Mouse (Mus musculus): ENCODE results near the gene Smoc2. TPM values are rescaled to one million over a fixed set of nuclear protein-coding genes. Genes with fewer than 3 reads are reported as not detected.
A peak's percentile ranks its signal among the peaks of the same experiment; 100 is the strongest.

The Smoc2 gene
- polyA plus RNA-seq, 1 experiment from 2014 or later: 7.0 TPM

GRCm38 (mm10) chr17:14300361-14300760 lies 21.1 kb downstream of the Smoc2 start:
- WGBS: 83% methylated on average over 5 of the region's 5 CpGs
- Histone ChIP-seq H3K36me3 (ENCODE audit: control insufficient read depth, insufficient read depth, low read length) (no peaks in the 10 kb centered on the region), H3K4me2 (no peak overlapping the region), H3K9me3 (ENCODE audit: control insufficient read depth, low read length) (no peaks in the 10 kb centered on the region), H3K27ac (ENCODE audit: low read depth, low read length) (no peak overlapping the region), H3K9ac (ENCODE audit: low read length) (no peak overlapping the region), H3K4me1 (ENCODE audit: control insufficient read depth, insufficient read depth, low read length) (peaks cover 6% of the 10 kb centered on the region; the same call in 1 of the 2 replicates), H3K4me3 (ENCODE audit: low read depth, low read length) (no peak overlapping the region), H3K27me3 (ENCODE audit: control insufficient read depth, insufficient read depth, low read length) (no peaks in the 10 kb centered on the region)
- DNase-seq (ENCODE audit: low spot score, missing footprints): no peak
- no peak for ATAC-seq (ENCODE audit: low FRiP score)

- Histone ChIP-seq H3K36me3 (ENCODE audit: control insufficient read depth, insufficient read depth, low read length) (no peaks in the 10 kb centered on the region), H3K4me1 (ENCODE audit: control insufficient read depth, insufficient read depth, low read length) (peaks cover 6% of the 10 kb centered on the region; the same call in 1 of the 2 replicates), H3K27ac (ENCODE audit: low read depth, low read length) (no peak overlapping the region; the same call in 1 of the 2 replicates), H3K27me3 (ENCODE audit: control insufficient read depth, insufficient read depth, low read length) (no peaks in the 10 kb centered on the region), H3K4me3 (ENCODE audit: low read depth, low read length) (no peak overlapping the region), H3K4me2 (no peak overlapping the region), H3K9ac (ENCODE audit: low read length) (no peak overlapping the region), H3K9me3 (ENCODE audit: control insufficient read depth, low read length) (no peaks in the 10 kb centered on the region)
- peak; percentile 90 for DNase-seq (ENCODE audit: low spot score, missing footprints)
- peak; percentile 76 for ATAC-seq (ENCODE audit: low FRiP score)
- 13% methylated on average over 7 of the region's 7 CpGs for WGBS
These were observed 22.4 kb downstream of the Smoc2 start for GRCm38 (mm10) chr17:14301491-14302344.

- H3K4me3 ChIP-seq (ENCODE audit: low read depth, low read length): no peak overlapping the region
- H3K9ac ChIP-seq (ENCODE audit: low read length): no peak overlapping the region
- no peak overlapping the region for H3K4me2 ChIP-seq
- H3K9me3 ChIP-seq (ENCODE audit: control insufficient read depth, low read length): no peaks in the 10 kb centered on the region
- ATAC-seq (ENCODE audit: low FRiP score) (peak; percentile 59), DNase-seq (ENCODE audit: low spot score, missing footprints) (peak; percentile 85)
- no peak overlapping the region for H3K27ac ChIP-seq (ENCODE audit: low read depth, low read length)
- H3K27me3 ChIP-seq (ENCODE audit: control insufficient read depth, insufficient read depth, low read length): no peaks in the 10 kb centered on the region
- peaks cover 6% of the 10 kb centered on the region; the same call in 1 of the 2 replicates for H3K4me1 ChIP-seq (ENCODE audit: control insufficient read depth, insufficient read depth, low read length)
- no peaks in the 10 kb centered on the region for H3K36me3 ChIP-seq (ENCODE audit: control insufficient read depth, insufficient read depth, low read length)
- 38% methylated on average over 6 of the region's 6 CpGs for WGBS
These were observed 23.1 kb downstream of the Smoc2 start for GRCm38 (mm10) chr17:14302356-14302755.

- no peak for ATAC-seq (ENCODE audit: low FRiP score)
- Histone ChIP-seq H3K4me3 (ENCODE audit: low read depth, low read length) (no peak overlapping the region), H3K9ac (ENCODE audit: low read length) (no peak overlapping the region), H3K4me2 (no peak overlapping the region), H3K4me1 (ENCODE audit: control insufficient read depth, insufficient read depth, low read length) (peaks cover 6% of the 10 kb centered on the region; the same call in 1 of the 2 replicates), H3K27ac (ENCODE audit: low read depth, low read length) (no peak overlapping the region), H3K27me3 (ENCODE audit: control insufficient read depth, insufficient read depth, low read length) (no peaks in the 10 kb centered on the region), H3K36me3 (ENCODE audit: control insufficient read depth, insufficient read depth, low read length) (no peaks in the 10 kb centered on the region), H3K9me3 (ENCODE audit: control insufficient read depth, low read length) (no peaks in the 10 kb centered on the region)
- WGBS: 97% methylated on average over 6 of the region's 6 CpGs
- no peak for DNase-seq (ENCODE audit: low spot score, missing footprints)
These were observed 24.4 kb downstream of the Smoc2 start for GRCm38 (mm10) chr17:14303722-14304121.

GRCm38 (mm10) chr17:14309884-14310283 lies 30.6 kb downstream of the Smoc2 start:
- no peaks in the 10 kb centered on the region for H3K9me3 ChIP-seq (ENCODE audit: control insufficient read depth, low read length)
- H3K4me3 ChIP-seq (ENCODE audit: low read depth, low read length): no peak overlapping the region
- no peaks in the 10 kb centered on the region; the same call in 1 of the 2 replicates for H3K4me1 ChIP-seq (ENCODE audit: control insufficient read depth, insufficient read depth, low read length)
- WGBS: 96% methylated on average over 3 of the region's 3 CpGs
- H3K27me3 ChIP-seq (ENCODE audit: control insufficient read depth, insufficient read depth, low read length): no peaks in the 10 kb centered on the region
- no peaks in the 10 kb centered on the region for H3K36me3 ChIP-seq (ENCODE audit: control insufficient read depth, insufficient read depth, low read length)
- DNase-seq (ENCODE audit: low spot score, missing footprints) (no peak), ATAC-seq (ENCODE audit: low FRiP score) (no peak)
- no peak overlapping the region for H3K27ac ChIP-seq (ENCODE audit: low read depth, low read length)
- no peak overlapping the region for H3K4me2 ChIP-seq
- no peak overlapping the region for H3K9ac ChIP-seq (ENCODE audit: low read length)

- Histone ChIP-seq H3K4me1 (ENCODE audit: control insufficient read depth, insufficient read depth, low read length) (no peaks in the 10 kb centered on the region; the same call in 1 of the 2 replicates), H3K4me2 (no peak overlapping the region), H3K9me3 (ENCODE audit: control insufficient read depth, low read length) (no peaks in the 10 kb centered on the region), H3K27me3 (ENCODE audit: control insufficient read depth, insufficient read depth, low read length) (no peaks in the 10 kb centered on the region), H3K4me3 (ENCODE audit: low read depth, low read length) (no peak overlapping the region), H3K36me3 (ENCODE audit: control insufficient read depth, insufficient read depth, low read length) (no peaks in the 10 kb centered on the region), H3K27ac (ENCODE audit: low read depth, low read length) (no peak overlapping the region), H3K9ac (ENCODE audit: low read length) (no peak overlapping the region)
- no peak for DNase-seq (ENCODE audit: low spot score, missing footprints)
- ATAC-seq (ENCODE audit: low FRiP score): no peak
- WGBS: 83% methylated on average over 6 of the region's 6 CpGs
These were observed 33.1 kb downstream of the Smoc2 start for GRCm38 (mm10) chr17:14312440-14312839.

GRCm38 (mm10) chr17:14314308-14314707 lies 35.0 kb downstream of the Smoc2 start:
- no peaks in the 10 kb centered on the region for H3K27me3 ChIP-seq (ENCODE audit: control insufficient read depth, insufficient read depth, low read length)
- H3K4me3 ChIP-seq (ENCODE audit: low read depth, low read length): no peak overlapping the region
- H3K4me1 ChIP-seq (ENCODE audit: control insufficient read depth, insufficient read depth, low read length): no peaks in the 10 kb centered on the region; the same call in 1 of the 2 replicates
- ATAC-seq (ENCODE audit: low FRiP score): no peak
- no peaks in the 10 kb centered on the region for H3K9me3 ChIP-seq (ENCODE audit: control insufficient read depth, low read length)
- H3K9ac ChIP-seq (ENCODE audit: low read length): no peak overlapping the region
- no peak overlapping the region for H3K4me2 ChIP-seq
- DNase-seq (ENCODE audit: low spot score, missing footprints): no peak
- 95% methylated on average over 1 of the region's 1 CpGs for WGBS
- H3K36me3 ChIP-seq (ENCODE audit: control insufficient read depth, insufficient read depth, low read length): no peaks in the 10 kb centered on the region
- no peak overlapping the region for H3K27ac ChIP-seq (ENCODE audit: low read depth, low read length)

GRCm38 (mm10) chr17:14316536-14316935 lies 37.2 kb downstream of the Smoc2 start:
- no peak for DNase-seq (ENCODE audit: low spot score, missing footprints)

GRCm38 (mm10) chr17:14317439-14317838 lies 38.1 kb downstream of the Smoc2 start:
- ATAC-seq (ENCODE audit: low FRiP score): no peak
- no peaks in the 10 kb centered on the region for H3K27me3 ChIP-seq (ENCODE audit: control insufficient read depth, insufficient read depth, low read length)
- H3K27ac ChIP-seq (ENCODE audit: low read depth, low read length): no peak overlapping the region
- H3K4me2 ChIP-seq: no peak overlapping the region
- no peak overlapping the region for H3K4me3 ChIP-seq (ENCODE audit: low read depth, low read length)
- WGBS: 77% methylated on average over 4 of the region's 4 CpGs
- H3K36me3 ChIP-seq (ENCODE audit: control insufficient read depth, insufficient read depth, low read length): no peaks in the 10 kb centered on the region
- no peaks in the 10 kb centered on the region for H3K9me3 ChIP-seq (ENCODE audit: control insufficient read depth, low read length)
- H3K4me1 ChIP-seq (ENCODE audit: control insufficient read depth, insufficient read depth, low read length): no peaks in the 10 kb centered on the region; the same call in 1 of the 2 replicates
- no peak for DNase-seq (ENCODE audit: low spot score, missing footprints)
- no peak overlapping the region for H3K9ac ChIP-seq (ENCODE audit: low read length)

More at GRCm38 (mm10) chr17:14316536-14316935, 37.2 kb downstream of the Smoc2 start:
- Histone ChIP-seq H3K27me3 (ENCODE audit: control insufficient read depth, insufficient read depth, low read length) (no peaks in the 10 kb centered on the region), H3K36me3 (ENCODE audit: control insufficient read depth, insufficient read depth, low read length) (no peaks in the 10 kb centered on the region), H3K9me3 (ENCODE audit: control insufficient read depth, low read length) (no peaks in the 10 kb centered on the region), H3K4me3 (ENCODE audit: low read depth, low read length) (no peak overlapping the region), H3K9ac (ENCODE audit: low read length) (no peak overlapping the region), H3K4me2 (no peak overlapping the region), H3K4me1 (ENCODE audit: control insufficient read depth, insufficient read depth, low read length) (no peaks in the 10 kb centered on the region; the same call in 1 of the 2 replicates), H3K27ac (ENCODE audit: low read depth, low read length) (no peak overlapping the region)
- WGBS: 82% methylated on average over 7 of the region's 7 CpGs
- ATAC-seq (ENCODE audit: low FRiP score): no peak

Measured in midbrain, embryonic 11.5 days (tissue).